Mouse (Mus musculus) cortical plate, adult 2 months (tissue): ENCODE measurements around the gene Ccdc190.

Experiments
- CTCF ChIP-seq: fragments of 200-500 bp; IDR thresholded peaks from 2 replicates; pipeline ENCODE4 v1.5.1; 2011; ENCODE audit warnings: mild to moderate bottlenecking, control low read depth, low read length; ENCODE audit not compliant: insufficient read depth; ENCODE audit errors: extremely low read depth
- POLR2A ChIP-seq: fragments of 200-500 bp; IDR thresholded peaks from 2 replicates; pipeline ENCODE4 v1.6.1; 2011; ENCODE audit warnings: mild to moderate bottlenecking, low read length, control low read depth; ENCODE audit not compliant: insufficient read depth; ENCODE audit errors: extremely low read depth

GRCm38 (mm10) chr1:169879060-169879459 lies 49.4 kb upstream of the Ccdc190 start:
- TF ChIP-seq CTCF (no peak), POLR2A (no peak)
